Mouse (Mus musculus) T-helper 2 cell (primary cell): ENCODE results near the gene Nek8.
"Not testable (repeated sequence)": the region's sequence is repeated elsewhere in the genome, so short reads cannot be mapped to it uniquely, and the experiment has no call there.

Experiments used
- in situ Hi-C: fragments of 300-600 bp; cut with MboI, MseI; formaldehyde crosslinking; loops from one replicate; pipeline ENCODE4 v1.15.1; 2025; ENCODE audit warnings: high pct_unique_total_duplicates

Nek8 gene

DNA sequence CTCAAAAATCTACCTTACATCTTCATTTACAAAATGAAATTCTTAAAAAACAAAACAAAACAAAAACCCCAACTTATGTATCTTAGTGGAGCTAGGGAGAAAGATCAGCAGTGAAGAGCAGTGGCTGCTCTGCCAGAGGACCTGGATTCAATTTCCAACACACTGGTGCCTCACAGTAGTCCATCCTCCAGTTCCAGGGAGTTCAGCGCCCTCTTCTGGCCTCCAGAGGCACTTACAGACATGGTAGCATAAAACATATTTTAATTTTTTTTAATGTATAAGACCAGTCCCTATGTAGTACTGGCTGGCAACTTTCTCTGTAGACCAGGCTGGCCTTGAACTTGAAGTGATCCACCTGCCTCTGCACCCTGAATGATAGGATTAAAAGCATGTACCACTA lies 25.3 kb downstream of the Nek8 start:
- in situ Hi-C loops, result no loop called here

GRCm38 (mm10) chr11:78146707-78147543 lies 29.6 kb downstream of the Nek8 start:
- in situ Hi-C loops, result loop anchor here (5.0 to 10.0 kb wide), 2 partner anchors 90 to 322 kb away; no protein-coding TSS in a partner anchor

DNA sequence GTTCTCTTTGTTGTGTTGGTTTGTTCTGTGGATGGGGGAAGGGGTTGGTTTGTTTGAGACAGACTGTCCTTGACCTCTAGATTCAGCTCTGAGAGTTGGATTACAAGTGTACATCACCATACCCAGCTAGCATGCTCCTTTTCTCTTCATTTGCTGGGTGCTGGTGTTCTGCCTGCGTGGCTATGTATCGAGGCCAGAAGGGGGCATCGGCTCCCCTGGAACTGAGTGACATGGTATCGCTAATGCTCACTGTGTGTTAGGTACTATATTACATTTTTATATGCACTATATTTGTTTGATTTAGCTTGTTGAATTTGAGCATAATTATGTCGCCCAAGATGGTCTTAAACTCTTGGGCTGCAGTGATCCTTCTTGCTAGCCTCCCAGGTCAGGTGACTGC lies 30.3 kb downstream of the Nek8 start:
- in situ Hi-C loops, result loop anchor here (5.0 to 10.0 kb wide), 2 partner anchors 89 to 321 kb away; no protein-coding TSS in a partner anchor

GRCm38 (mm10) chr11:78143520-78143919 lies 33.0 kb downstream of the Nek8 start:
- in situ Hi-C loops, result loop anchor here (10.0 kb wide), 1 partner anchor 319 kb away; no protein-coding TSS in a partner anchor

DNA sequence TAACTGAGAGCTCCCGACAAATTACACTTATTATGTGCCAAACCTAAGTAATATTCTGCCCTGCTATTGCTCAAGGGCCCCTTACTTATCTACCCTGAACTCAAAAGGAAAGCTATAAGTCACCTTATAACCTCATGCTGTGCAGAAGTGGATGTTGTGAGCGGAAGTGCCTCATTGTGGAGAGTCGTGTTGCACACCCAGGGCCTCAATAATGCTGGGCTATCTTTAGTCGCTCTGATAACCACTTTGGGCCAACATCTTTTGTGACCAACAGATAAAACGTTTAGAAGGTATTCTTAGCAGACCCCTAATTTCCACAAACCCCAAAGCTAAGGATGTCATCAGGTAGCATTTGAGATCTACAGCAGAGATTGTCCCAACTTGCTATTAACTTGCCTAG lies 35.8 kb downstream of the Nek8 start:
- in situ Hi-C loops, result loop anchor here (10.0 kb wide), 1 partner anchor 316 kb away; no protein-coding TSS in a partner anchor

DNA sequence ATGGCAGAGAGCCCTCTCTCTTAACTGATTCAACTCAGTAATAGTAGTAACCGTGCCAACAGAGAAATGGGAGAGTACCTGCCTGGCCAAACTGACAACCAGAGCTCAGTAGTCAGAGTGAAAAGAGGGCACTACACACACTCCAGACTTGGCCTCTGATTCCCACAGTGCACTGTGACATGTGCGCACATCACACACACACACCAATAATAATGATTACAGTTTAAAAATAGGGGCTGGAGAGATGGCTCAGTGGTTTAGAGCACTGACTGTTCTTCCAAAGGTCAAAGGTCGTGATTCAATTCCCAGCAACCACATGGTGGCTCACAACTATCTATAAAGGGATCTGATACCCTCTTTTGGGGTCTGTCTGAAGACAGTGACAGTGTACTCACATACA lies 38.5 kb downstream of the Nek8 start:
- in situ Hi-C loops, result no loop called here

DNA sequence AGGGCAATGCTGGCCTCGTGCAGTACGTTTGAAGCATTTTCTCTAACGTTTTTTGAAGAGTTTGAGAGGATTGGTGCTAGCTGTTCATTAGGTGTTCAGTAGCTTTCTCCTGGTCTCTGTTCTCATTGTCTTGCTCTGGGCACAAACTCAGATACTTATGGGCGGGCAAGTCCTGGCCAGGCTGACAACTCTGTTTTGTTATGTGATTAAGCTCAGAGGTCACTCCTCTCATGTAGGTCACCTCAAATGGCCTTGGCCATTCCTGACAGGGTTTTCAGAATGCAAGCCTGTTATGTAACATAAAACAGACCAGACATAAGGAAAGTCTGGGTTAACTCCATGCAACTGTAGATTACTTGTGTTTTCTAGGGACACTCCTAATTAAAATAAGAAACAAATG lies 38.9 kb downstream of the Nek8 start:
- in situ Hi-C loops, result no loop called here

GRCm38 (mm10) chr11:78136132-78136531 lies 40.3 kb downstream of the Nek8 start:
- in situ Hi-C loops, result no loop called here

GRCm38 (mm10) chr11:78135314-78135713 lies 41.2 kb downstream of the Nek8 start:
- in situ Hi-C loops, result not testable (repeated sequence)

- in situ Hi-C loops, result no loop called here
Observed at GRCm38 (mm10) chr11:78134344-78134743, 42.1 kb downstream of the Nek8 start.

DNA sequence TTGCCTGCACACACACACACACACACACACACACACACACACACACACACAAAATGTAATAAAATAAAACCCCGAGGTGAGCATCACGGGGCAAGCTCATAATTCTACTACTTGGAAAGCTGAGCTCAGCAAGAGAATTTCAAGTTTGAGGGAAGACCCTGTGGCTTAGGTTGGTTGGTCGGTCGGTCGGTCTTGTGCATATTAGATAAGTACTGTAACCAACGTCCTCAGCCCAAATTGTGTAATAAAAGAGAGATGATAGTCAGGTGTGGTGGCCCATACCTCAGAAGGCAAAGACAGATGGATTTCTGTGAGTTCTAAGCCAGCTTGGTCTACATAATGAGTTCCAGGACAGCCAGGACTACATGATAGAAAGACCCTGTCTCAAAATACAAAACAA lies 42.6 kb downstream of the Nek8 start:
- in situ Hi-C loops, result no loop called here

- in situ Hi-C loops, result no loop called here
Observed at GRCm38 (mm10) chr11:78129458-78129857, 47.0 kb downstream of the Nek8 start.

GRCm38 (mm10) chr11:78126739-78127138 lies 49.7 kb downstream of the Nek8 start:
- in situ Hi-C loops, result no loop called here

GRCm38 (mm10) chr11:78125691-78126090 lies 50.8 kb downstream of the Nek8 start:
- in situ Hi-C loops, result no loop called here

DNA sequence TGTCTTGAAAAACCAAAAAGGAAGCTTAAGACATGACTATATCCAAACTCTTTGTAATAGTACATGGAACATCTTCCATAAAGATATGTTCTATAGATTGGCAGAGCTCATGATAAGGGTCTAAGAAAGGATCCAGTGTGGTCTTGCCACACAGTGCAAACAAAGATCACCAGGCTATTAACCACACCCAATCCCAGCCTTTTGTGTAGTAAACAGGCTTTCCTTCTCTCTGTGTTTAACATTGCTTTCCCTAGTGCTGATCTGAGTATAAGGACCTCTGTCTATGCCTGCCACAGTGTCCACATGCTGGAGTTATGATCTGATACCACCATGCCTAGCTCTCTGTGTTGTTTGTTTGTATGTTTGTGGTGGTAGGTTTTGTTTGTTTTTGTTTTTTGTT lies 52.7 kb downstream of the Nek8 start:
- in situ Hi-C loops, result no loop called here

DNA sequence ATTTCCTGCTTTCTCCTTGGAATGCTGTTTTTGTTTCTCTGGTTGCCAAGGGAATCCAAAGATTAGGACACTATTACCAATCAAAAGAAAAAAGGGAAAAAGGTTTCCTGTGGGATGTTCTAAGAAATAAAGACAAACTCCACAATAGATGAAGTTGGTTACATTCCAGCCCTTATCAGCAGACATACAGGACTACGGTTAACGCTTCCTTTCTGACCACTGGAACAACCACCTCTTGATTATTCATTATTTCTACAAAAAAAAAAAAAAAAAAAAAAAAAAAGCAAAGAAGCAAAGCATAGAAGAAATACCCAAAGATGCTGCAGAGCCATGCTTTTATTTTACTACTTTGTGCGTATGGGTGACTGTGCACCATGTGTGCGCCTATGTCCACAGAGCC lies 53.7 kb downstream of the Nek8 start:
- in situ Hi-C loops, result no loop called here

- in situ Hi-C loops, result no loop called here
Observed at GRCm38 (mm10) chr11:78121176-78121575, 55.3 kb downstream of the Nek8 start.

DNA sequence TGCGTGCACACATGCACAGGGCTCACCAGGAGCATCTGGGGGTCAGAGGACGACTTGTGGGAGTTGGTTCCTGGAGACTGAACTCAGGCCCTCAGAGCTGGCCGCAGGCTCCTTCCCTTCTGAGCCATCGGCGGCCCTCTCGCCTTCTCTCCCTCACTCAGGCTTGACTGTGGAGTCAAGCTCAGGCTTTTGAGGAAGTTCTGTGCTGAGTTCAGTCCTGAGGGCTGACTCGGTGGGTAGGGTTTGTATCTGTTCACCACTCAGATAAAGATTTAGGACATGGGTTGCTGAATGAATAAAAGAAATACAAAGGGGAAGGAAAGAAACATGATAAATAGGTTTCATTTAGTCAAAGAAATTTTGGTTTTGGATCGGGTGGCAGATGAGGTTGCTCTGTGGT lies 56.6 kb downstream of the Nek8 start:
- in situ Hi-C loops, result no loop called here

- in situ Hi-C loops, result no loop called here
Observed at GRCm38 (mm10) chr11:78118467-78118866, 58.0 kb downstream of the Nek8 start.

DNA sequence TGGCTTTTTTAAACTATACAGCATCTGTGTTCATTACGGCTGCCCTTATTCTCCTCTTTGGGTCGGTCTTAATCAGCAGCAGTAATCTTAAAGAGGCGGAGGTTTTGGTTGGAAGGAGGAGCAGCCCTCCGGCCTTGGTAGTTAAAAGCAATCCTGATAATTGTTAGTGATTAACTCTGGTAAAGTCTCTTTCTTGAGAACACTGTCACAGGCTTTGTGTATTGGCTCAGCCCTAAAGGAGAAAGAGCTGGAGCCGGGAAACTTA lies 60.4 kb downstream of the Nek8 start:
- in situ Hi-C loops, result no loop called here
